Mouse (Mus musculus) intestine, embryonic 15.5 days (tissue): Measurements from ENCODE around the gene Fam169b. TPM values are rescaled to one million over a fixed set of nuclear protein-coding genes. Genes with fewer than 3 reads are reported as not detected.

Source experiments
- ATAC-seq: fragments of 200-750 bp; cut with Nextera tagmentation; 2 replicates; pipeline ENCODE4 v1.8.0; 2017; ENCODE audit warnings: moderate TSS enrichment, moderate library complexity
- H3K27ac ChIP-seq: fragments of 300-500 bp; sonication (generic); 2 replicates; pipeline ENCODE4 v1.5.1; 2015; ENCODE audit warnings: mild to moderate bottlenecking, inconsistent platforms
- H3K27me3 ChIP-seq: fragments of 300-500 bp; sonication (generic); replicated peaks from 2 replicates; pipeline ENCODE4 v1.6.1; 2015; ENCODE audit warnings: inconsistent platforms
- H3K36me3 ChIP-seq: fragments of 300-500 bp; sonication (generic); 2 replicates; pipeline ENCODE4 v1.6.1; 2015; ENCODE audit warnings: inconsistent platforms
- H3K4me1 ChIP-seq: fragments of 300-500 bp; sonication (generic); replicated peaks from 2 replicates; pipeline ENCODE4 v1.6.1; 2015; ENCODE audit warnings: inconsistent platforms
- H3K4me2 ChIP-seq: fragments of 300-500 bp; sonication (generic); replicated peaks from 2 replicates; pipeline ENCODE4 v1.6.1; 2015; ENCODE audit warnings: mild to moderate bottlenecking, inconsistent platforms
- H3K4me3 ChIP-seq: fragments of 300-500 bp; sonication (generic); replicated peaks from 2 replicates; pipeline ENCODE4 v1.5.1; 2015; ENCODE audit warnings: inconsistent platforms
- H3K9ac ChIP-seq: fragments of 300-500 bp; sonication (generic); 2 replicates; pipeline ENCODE4 v1.6.1; 2015; ENCODE audit warnings: inconsistent platforms
- H3K9me3 ChIP-seq: fragments of 300-500 bp; sonication (generic); 2 replicates; pipeline ENCODE4 v1.6.1; 2016; ENCODE audit warnings: inconsistent platforms
- WGBS: fragments of 180-500 bp; shearing (Covaris S2); methylation state at CpG from one replicate; pipeline ENCODE4 v1.1.7; 2015; 5-methylcytosine and 5-hydroxymethylcytosine counted together
- polyA plus RNA-seq: library from polyadenylated mRNA; unstranded; fragments of >200 nt; fragmentation: Nextera tagmentation; extraction: Ambion mirVana; gene quantifications from 2 replicates; pipeline ENCODE4 v1.2.1, GENCODE M21; 2015

Fam169b gene
- polyA plus RNA-seq, 1 experiment from 2014 or later = 0.21 TPM

GRCm38 (mm10) chr7:68293997-68294789, 20.6 kb downstream of the Fam169b start:
- ATAC-seq = 0 out of 2 replicates have a peak, but pooled peaks have one; percentile 61
- Histone ChIP-seq H3K36me3 (no peaks in the 10 kb centered on the region), H3K4me3 (no peak overlapping the region), H3K9me3 (no peaks in the 10 kb centered on the region), H3K4me1 (no peaks in the 10 kb centered on the region), H3K9ac (no peak overlapping the region), H3K4me2 (no peak overlapping the region), H3K27ac (peak overlapping the region; percentile 48), H3K27me3 (no peaks in the 10 kb centered on the region)
- 50% methylated on average over 16 of the region's 16 CpGs for WGBS

GRCm38 (mm10) chr7:68296487-68296886, 22.8 kb downstream of the Fam169b start:
- Histone ChIP-seq H3K27me3 (no peaks in the 10 kb centered on the region), H3K4me2 (no peak overlapping the region), H3K9ac (no peak overlapping the region), H3K4me1 (no peaks in the 10 kb centered on the region), H3K27ac (no peak overlapping the region), H3K36me3 (no peaks in the 10 kb centered on the region), H3K9me3 (no peaks in the 10 kb centered on the region), H3K4me3 (no peak overlapping the region)
- no peak for ATAC-seq
- WGBS = 81% methylated on average over 5 of the region's 5 CpGs

DNA sequence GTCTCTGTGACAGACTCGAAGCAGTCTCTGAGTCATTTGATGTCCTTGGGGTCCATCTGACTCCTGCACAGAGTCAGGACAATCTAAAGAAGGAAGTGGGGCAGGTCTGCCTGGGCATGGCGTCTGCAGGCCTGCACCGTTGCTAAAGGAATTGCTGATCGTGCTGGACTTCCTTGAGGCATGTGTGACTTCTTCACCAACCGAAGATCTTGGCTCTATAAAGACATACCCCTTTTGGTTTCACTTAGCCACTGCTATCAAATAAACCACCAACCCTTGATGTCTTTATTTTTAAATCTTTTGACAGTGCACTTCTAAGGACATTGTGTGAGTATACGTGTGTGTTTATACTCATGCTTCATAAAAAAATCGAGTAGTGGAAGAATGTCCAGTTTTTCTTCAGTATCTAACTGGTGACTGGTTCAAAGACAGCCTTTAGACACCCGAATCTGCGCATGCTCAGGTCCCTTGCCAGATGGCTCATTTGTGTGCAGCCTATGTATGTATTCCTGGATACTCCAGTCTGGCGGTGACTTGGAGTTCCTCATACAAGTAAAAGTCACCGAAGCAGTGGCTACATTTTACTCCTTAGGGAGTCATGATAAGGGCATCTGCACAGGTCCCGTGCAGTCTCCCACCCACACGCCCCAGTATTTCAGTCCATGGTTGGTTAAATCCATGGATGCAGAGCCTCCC, 24.9 kb downstream of the Fam169b start:
- Histone ChIP-seq H3K4me3 (no peak overlapping the region), H3K4me2 (no peak overlapping the region), H3K27ac (no peak overlapping the region), H3K4me1 (no peaks in the 10 kb centered on the region), H3K27me3 (no peaks in the 10 kb centered on the region), H3K36me3 (no peaks in the 10 kb centered on the region), H3K9me3 (no peaks in the 10 kb centered on the region), H3K9ac (no peak overlapping the region)
- no peak for ATAC-seq
- WGBS = 78% methylated on average over 13 of the region's 13 CpGs

DNA sequence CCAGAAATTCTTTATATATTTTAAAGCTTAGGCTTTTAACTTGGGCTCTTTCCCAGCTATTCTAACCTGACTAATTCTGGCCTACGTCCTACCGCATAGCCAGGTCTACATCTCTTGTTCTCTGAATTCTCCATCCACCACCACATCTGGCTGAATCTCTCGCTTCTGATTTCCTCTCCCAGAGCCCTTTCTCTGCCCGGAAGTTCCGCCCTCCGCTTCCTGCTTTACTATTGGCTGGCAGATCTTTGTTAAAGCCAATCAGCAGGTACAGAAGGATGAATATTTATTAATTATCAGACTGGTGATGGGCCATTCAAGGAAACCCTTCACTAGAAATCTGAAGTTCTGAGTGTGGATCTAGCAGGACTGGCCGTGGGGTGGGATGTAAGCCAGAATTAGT, 27.5 kb downstream of the Fam169b start:
- Histone ChIP-seq H3K4me1 (no peaks in the 10 kb centered on the region), H3K27me3 (no peaks in the 10 kb centered on the region), H3K4me2 (no peak overlapping the region), H3K36me3 (no peaks in the 10 kb centered on the region), H3K27ac (no peak overlapping the region), H3K9ac (no peak overlapping the region), H3K4me3 (no peak overlapping the region), H3K9me3 (no peaks in the 10 kb centered on the region)
- WGBS = 68% methylated on average over 7 of the region's 7 CpGs
- ATAC-seq = no peak

GRCm38 (mm10) chr7:68302586-68303433, 29.2 kb downstream of the Fam169b start:
- H3K27me3 ChIP-seq = no peaks in the 10 kb centered on the region
- 25% methylated on average over 18 of the region's 18 CpGs for WGBS
- peak overlapping the region; percentile 50 for H3K4me2 ChIP-seq
- no peak overlapping the region for H3K9ac ChIP-seq
- no peaks in the 10 kb centered on the region for H3K9me3 ChIP-seq
- peak overlapping the region; percentile 15; the same call in 1 of the 2 replicates for H3K4me3 ChIP-seq
- H3K27ac ChIP-seq = no peak overlapping the region
- peak; percentile 82 for ATAC-seq
- no peaks in the 10 kb centered on the region for H3K36me3 ChIP-seq
- H3K4me1 ChIP-seq = no peaks in the 10 kb centered on the region

DNA sequence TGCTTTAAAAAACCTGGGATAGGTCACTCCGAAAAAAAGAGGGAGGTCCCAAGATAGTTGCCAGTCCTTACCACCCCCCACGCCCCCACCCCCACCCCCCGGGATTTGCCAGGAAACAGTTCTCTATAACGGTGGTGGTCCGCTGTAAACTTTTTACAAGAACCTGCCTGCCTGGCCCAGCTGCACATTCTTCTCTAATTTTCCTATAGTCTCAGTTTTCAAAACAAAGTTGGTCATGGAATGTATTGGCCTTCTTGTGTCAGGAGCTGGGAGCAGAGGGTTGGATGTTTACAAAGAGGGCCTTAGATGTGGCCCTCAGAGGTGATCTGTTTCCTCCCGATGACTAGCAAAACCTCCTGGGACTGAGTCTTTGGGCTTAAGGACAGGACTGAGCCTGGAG, 30.0 kb downstream of the Fam169b start:
- Histone ChIP-seq H3K9ac (no peak overlapping the region), H3K4me1 (no peaks in the 10 kb centered on the region), H3K36me3 (no peaks in the 10 kb centered on the region), H3K27ac (no peak overlapping the region), H3K27me3 (no peaks in the 10 kb centered on the region), H3K4me3 (no peak overlapping the region), H3K4me2 (no peak overlapping the region), H3K9me3 (no peaks in the 10 kb centered on the region)
- WGBS = 41% methylated on average over 6 of the region's 6 CpGs
- ATAC-seq = no peak

DNA sequence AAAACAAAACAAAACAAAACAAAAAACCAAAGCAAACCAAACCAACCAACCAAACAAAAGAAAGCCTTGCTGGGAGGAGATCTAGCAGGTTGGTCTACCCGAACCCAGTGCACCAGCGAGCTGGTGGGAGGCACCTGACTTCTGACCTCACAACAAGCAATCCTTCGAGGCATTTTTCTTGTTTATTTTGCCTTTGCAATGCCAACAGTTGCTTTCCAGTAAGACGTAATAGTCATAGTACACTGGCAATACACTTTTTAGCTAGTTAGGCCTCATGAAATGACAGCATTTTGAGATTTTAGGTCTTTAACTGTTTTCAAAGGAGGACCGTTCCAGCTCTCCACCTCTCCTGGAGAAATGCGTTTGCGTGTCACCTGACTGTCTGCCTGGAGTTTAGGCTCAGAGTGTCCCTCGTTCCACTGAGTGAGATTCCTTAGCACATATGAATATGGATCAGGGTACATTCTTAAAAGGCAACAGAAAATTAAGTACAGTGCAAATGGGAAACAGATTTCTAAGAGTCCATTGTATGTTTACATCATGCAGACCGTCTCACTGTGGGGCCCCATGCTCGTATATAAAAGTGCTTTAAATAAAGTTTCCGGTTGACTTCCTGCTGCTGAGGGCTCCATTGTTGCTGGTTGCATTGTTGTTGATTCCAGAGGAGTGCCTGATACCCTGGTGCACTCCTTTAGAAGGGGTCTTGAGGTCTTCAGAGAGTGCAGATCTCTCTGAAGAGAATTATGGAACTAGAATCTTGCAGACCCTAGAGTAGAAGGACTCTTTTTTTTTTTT, 32.3 kb downstream of the Fam169b start:
- 60% methylated on average over 11 of the region's 11 CpGs for WGBS

DNA sequence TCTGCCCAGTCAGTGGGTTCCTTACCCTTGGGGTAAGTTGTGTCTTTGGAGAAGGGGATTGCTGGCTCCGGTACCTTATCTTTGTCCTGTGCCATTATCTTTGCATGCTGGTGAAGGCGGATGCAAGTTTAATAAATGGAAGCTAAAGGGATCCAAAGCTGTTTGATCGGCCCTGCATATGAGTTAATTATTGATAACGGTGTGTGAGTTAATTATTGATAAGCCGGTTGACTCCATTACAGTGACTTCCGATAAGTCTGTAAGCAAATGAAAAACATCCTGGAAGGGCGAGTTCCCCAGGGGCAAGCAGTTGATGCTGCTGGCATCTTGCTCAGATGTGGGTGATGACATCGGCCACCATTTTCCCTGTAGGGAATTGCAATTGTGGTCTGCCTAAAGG, 33.1 kb downstream of the Fam169b start:
- Histone ChIP-seq H3K27ac (no peak overlapping the region), H3K36me3 (no peaks in the 10 kb centered on the region), H3K9ac (no peak overlapping the region), H3K4me3 (no peak overlapping the region), H3K4me1 (no peaks in the 10 kb centered on the region), H3K9me3 (no peaks in the 10 kb centered on the region), H3K4me2 (no peak overlapping the region), H3K27me3 (no peaks in the 10 kb centered on the region)
- no peak for ATAC-seq
- 77% methylated on average over 8 of the region's 8 CpGs for WGBS

More for the DNA sequence above, 32.3 kb downstream of the Fam169b start:
- H3K9ac ChIP-seq = no peak overlapping the region
- H3K4me3 ChIP-seq = no peak overlapping the region
- no peaks in the 10 kb centered on the region for H3K27me3 ChIP-seq
- no peaks in the 10 kb centered on the region for H3K36me3 ChIP-seq
- no peak for ATAC-seq
- no peaks in the 10 kb centered on the region for H3K4me1 ChIP-seq
- H3K4me2 ChIP-seq = no peak overlapping the region
- H3K9me3 ChIP-seq = no peaks in the 10 kb centered on the region
- no peak overlapping the region for H3K27ac ChIP-seq

DNA sequence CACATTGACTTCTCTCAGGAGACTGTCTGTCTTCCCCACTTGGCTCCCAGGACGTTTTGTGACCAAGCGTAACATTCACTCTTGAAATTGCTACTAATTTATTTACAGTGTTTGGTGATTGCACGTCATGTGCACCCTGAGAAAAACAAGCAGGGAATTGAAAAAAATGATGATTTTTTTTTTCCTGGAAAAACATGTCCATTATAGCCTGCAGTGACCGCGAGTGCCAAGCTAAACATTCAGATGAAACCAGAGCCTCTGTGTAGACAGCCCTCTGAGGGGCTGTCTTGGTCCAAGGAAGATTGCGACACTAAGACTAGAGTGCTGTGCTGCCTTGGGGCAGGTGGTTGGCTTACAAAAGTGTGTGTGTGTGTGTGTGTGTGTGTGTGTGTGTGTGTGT, 37.8 kb downstream of the Fam169b start:
- Histone ChIP-seq H3K4me1 (no peaks in the 10 kb centered on the region), H3K9me3 (no peaks in the 10 kb centered on the region), H3K27me3 (no peaks in the 10 kb centered on the region), H3K9ac (no peak overlapping the region), H3K4me3 (no peak overlapping the region), H3K36me3 (no peaks in the 10 kb centered on the region), H3K4me2 (no peak overlapping the region), H3K27ac (no peak overlapping the region)
- ATAC-seq = no peak
- 71% methylated on average over 6 of the region's 6 CpGs for WGBS

GRCm38 (mm10) chr7:68312395-68312794, 38.8 kb downstream of the Fam169b start:
- no peak overlapping the region for H3K9ac ChIP-seq
- H3K4me2 ChIP-seq = no peak overlapping the region
- no peak for ATAC-seq
- no peaks in the 10 kb centered on the region for H3K4me1 ChIP-seq
- 76% methylated on average over 5 of the region's 5 CpGs for WGBS
- no peak overlapping the region for H3K4me3 ChIP-seq
- H3K27ac ChIP-seq = no peak overlapping the region
- H3K36me3 ChIP-seq = no peaks in the 10 kb centered on the region
- no peaks in the 10 kb centered on the region for H3K9me3 ChIP-seq
- no peaks in the 10 kb centered on the region for H3K27me3 ChIP-seq

- H3K4me1 ChIP-seq = no peaks in the 10 kb centered on the region
- no peak for ATAC-seq
- no peaks in the 10 kb centered on the region for H3K9me3 ChIP-seq
- no peaks in the 10 kb centered on the region for H3K36me3 ChIP-seq
- no peak overlapping the region for H3K9ac ChIP-seq
- 59% methylated on average over 14 of the region's 14 CpGs for WGBS
- no peak overlapping the region for H3K27ac ChIP-seq
- H3K4me2 ChIP-seq = no peak overlapping the region
- H3K27me3 ChIP-seq = no peaks in the 10 kb centered on the region
- H3K4me3 ChIP-seq = no peak overlapping the region
These were observed 39.6 kb downstream of the Fam169b start for GRCm38 (mm10) chr7:68313038-68313782.
